Mouse (Mus musculus) kidney, adult 2 months (tissue): Measurements from ENCODE around the gene Bhlha9.

Source experiments
- CTCF ChIP-seq: fragments of 200-500 bp; conservative IDR thresholded peaks from 2 replicates; pipeline ENCODE4 v1.5.1; 2011; ENCODE audit warnings: low read depth, mild to moderate bottlenecking, control low read depth, low read length, moderate library complexity, mixed read lengths; ENCODE audit not compliant: insufficient read depth, insufficient read length
- POLR2A ChIP-seq: fragments of 200-500 bp; IDR thresholded peaks from one replicate; pipeline ENCODE4 v1.6.1; 2011; ENCODE audit warnings: low read depth, low read length, control low read depth

DNA sequence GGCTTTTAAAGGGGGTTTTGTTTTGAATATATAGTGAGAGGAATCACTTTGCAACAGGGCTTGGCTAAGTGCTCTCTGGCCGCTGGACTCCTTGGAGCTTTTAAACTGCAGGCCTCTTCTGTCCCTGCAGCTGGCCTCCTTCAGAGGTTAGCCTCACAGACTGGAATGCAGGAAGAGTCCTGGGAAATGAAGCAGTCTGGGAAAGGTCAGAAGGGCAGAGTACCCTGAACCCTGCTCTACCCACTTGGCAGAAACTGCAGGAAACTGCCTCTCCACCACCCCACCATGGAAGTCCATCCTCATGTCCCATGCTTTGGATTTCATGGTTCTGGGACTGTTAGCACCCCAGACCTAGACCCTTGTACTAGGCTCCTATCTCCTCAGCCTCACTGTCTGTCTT is 36.6 kb downstream of the Bhlha9 start:
- TF ChIP-seq POLR2A (no peak), CTCF (no peak)
